Mouse (Mus musculus) left cerebral cortex, adult 2 months (tissue): ENCODE measurements around the gene Cenpv. TPM values are rescaled to one million over a fixed set of nuclear protein-coding genes. Genes with fewer than 3 reads are reported as not detected.

Experiments used
- DNase-seq, 2 experiments: peaks; one replicate each; pipeline ENCODE4 v3.0.0; 2021 to 2022; ENCODE audit warnings: low spot score in 2 of 2, mixed read lengths in 1 of 2; ENCODE audit errors: extremely low spot score in 1 of 2
- H3K27ac ChIP-seq: fragments of 200-600 bp; 2 replicates; pipeline ENCODE4 v1.8.1; 2022
- H3K4me3 ChIP-seq: fragments of 200-600 bp; 2 replicates; pipeline ENCODE4 v1.8.1; 2022
- CTCF ChIP-seq: fragments of 200-600 bp; IDR thresholded peaks from 2 replicates; pipeline ENCODE4 v1.8.1; 2022; ENCODE audit warnings: antibody characterized with exemption, mild to moderate bottlenecking, moderate library complexity
- intact Hi-C: fragments of 180-260 bp; cut with DNase I; formaldehyde crosslinking; loops from one replicate; pipeline ENCODE4 v1.15.1; 2025
- long read RNA-seq, 2 experiments: library from polyadenylated mRNA; stranded (forward); transcript quantifications; one replicate each; pipeline ENCODE4 v2.0.0; 2021; ENCODE audit warnings: borderline mapping rate in 2 of 2
- total RNA-seq, 2 experiments: library from RNA; stranded (reverse); gene quantifications; 2 replicates each; pipeline ENCODE4 v1.2.3; 2021

Cenpv gene
- total RNA-seq, result 10 to 100 TPM; 34.6 to 41.0 TPM
- long read RNA-seq, experiment 1, transcript Cenpv-201 (5 exons, 1,032 nt), result major isoform, 19 of 23 reads
- long read RNA-seq, experiment 1, partial matches to known transcripts, result 2 of 23 reads
- long read RNA-seq, experiment 1, other reads (novel, unspliced or antisense), result 2 of 23 reads
- long read RNA-seq, experiment 2, transcript Cenpv-201 (5 exons, 1,032 nt), result major isoform, 8 of 14 reads
- long read RNA-seq, experiment 2, partial matches to known transcripts, result 2 of 14 reads
- long read RNA-seq, experiment 2, other reads (novel, unspliced or antisense), result 4 of 14 reads

GRCm38 (mm10) chr11:62539089-62539890, at the start of gene Cenpv:
Gene Cenpv, minus strand, starts transcription at chr11:62539261.
- DNase-seq, result peak; percentile 74 to 81
- H3K27ac ChIP-seq, result peak within 1 kb of the TSS; percentile 90
- intact Hi-C loops, result loop anchor here (5.0 kb wide), 1 partner anchor 82 kb away; the partner anchor contains the start of genes Ncor1 and Pigl
- TF ChIP-seq CTCF, result no peak
- peak within 1 kb of the TSS; percentile 77 for H3K4me3 ChIP-seq

GRCm38 (mm10) chr11:62587034-62587433, 48.0 kb upstream of the Cenpv start:
- intact Hi-C loops, result no loop called here

GRCm38 (mm10) chr11:62584671-62585206, 45.7 kb upstream of the Cenpv start:
- Histone ChIP-seq H3K27ac (no peak overlapping the region), H3K4me3 (no peak overlapping the region)
- intact Hi-C loops, result no loop called here
- no peak for DNase-seq
- TF ChIP-seq CTCF, result no peak

More at GRCm38 (mm10) chr11:62587034-62587433, 48.0 kb upstream of the Cenpv start:
- no peak overlapping the region for H3K27ac ChIP-seq
- no peak overlapping the region for H3K4me3 ChIP-seq
- DNase-seq, result no peak
- TF ChIP-seq CTCF, result no peak

GRCm38 (mm10) chr11:62583031-62583430, 44.0 kb upstream of the Cenpv start:
- H3K4me3 ChIP-seq, result no peak overlapping the region
- DNase-seq, result no peak
- intact Hi-C loops, result no loop called here
- no peak for TF ChIP-seq CTCF
- no peak overlapping the region for H3K27ac ChIP-seq

- intact Hi-C loops, result loop anchor here (1.0 to 5.0 kb wide), 4 partner anchors 26 to 624 kb away; no protein-coding TSS in a partner anchor
- Histone ChIP-seq H3K4me3 (peak overlapping the region; percentile 70), H3K27ac (peak overlapping the region; percentile 91)
- peak in 1 of 2 experiments; percentile 43 for DNase-seq
- TF ChIP-seq CTCF, result no peak
These were observed 37.6 kb upstream of the Cenpv start for GRCm38 (mm10) chr11:62576530-62577152.

GRCm38 (mm10) chr11:62575659-62576438, 36.8 kb upstream of the Cenpv start:
- intact Hi-C loops, result loop anchor here (1.0 to 5.0 kb wide), 5 partner anchors 25 to 624 kb away; partner anchors contain the start of gene Ubb
- DNase-seq, result peak; percentile 55 to 61
- TF ChIP-seq CTCF, result no peak
- Histone ChIP-seq H3K4me3 (peak overlapping the region; percentile 70), H3K27ac (peak overlapping the region; percentile 91)

GRCm38 (mm10) chr11:62575297-62575658, 36.2 kb upstream of the Cenpv start:
- peak; percentile 83 to 92 for DNase-seq
- Histone ChIP-seq H3K4me3 (peak overlapping the region; percentile 70), H3K27ac (peak overlapping the region; percentile 91)
- intact Hi-C loops, result loop anchor here (1.0 to 5.0 kb wide), 3 partner anchors 24 to 623 kb away; partner anchors contain the start of gene Ubb
- peak; percentile 92 for TF ChIP-seq CTCF

- DNase-seq, result no peak
- TF ChIP-seq CTCF, result no peak
- intact Hi-C loops, result loop anchor here (1.0 to 5.0 kb wide), 3 partner anchors 23 to 622 kb away; partner anchors contain the start of gene Ubb
- H3K27ac ChIP-seq, result no peak overlapping the region; the same call in 1 of the 2 replicates
- no peak overlapping the region; the same call in 1 of the 2 replicates for H3K4me3 ChIP-seq
These were observed 35.6 kb upstream of the Cenpv start for GRCm38 (mm10) chr11:62574703-62575085.

- no peak for DNase-seq
- Histone ChIP-seq H3K27ac (peak within 1 kb of the TSS; percentile 91), H3K4me3 (peak within 1 kb of the TSS; percentile 70)
- intact Hi-C loops, result no loop called here
- TF ChIP-seq CTCF, result no peak
These were observed 35.1 kb upstream of the Cenpv start, which contains the start of gene Trpv2 for GRCm38 (mm10) chr11:62573959-62574702. Gene Trpv2, plus strand, starts transcription at chr11:62574486.

- DNase-seq, result no peak
- Histone ChIP-seq H3K27ac (no peak overlapping the region), H3K4me3 (no peak overlapping the region)
- intact Hi-C loops, result no loop called here
- no peak for TF ChIP-seq CTCF
These were observed 29.2 kb upstream of the Cenpv start for GRCm38 (mm10) chr11:62568300-62568699.
